Mouse (Mus musculus): ENCODE measurements around the gene Cacng7.

GRCm38 (mm10) chr7:3329776-3330546 is 2.8 kb upstream of the Cacng7 start:
- peak; percentile 96 for TF ChIP-seq CTCF (IDR thresholded peaks at IDR 0.05; ENCODE audit: borderline replicate concordance, insufficient read depth, low read length)
- no peak for TF ChIP-seq POLR2A (IDR thresholded peaks at IDR 0.05; ENCODE audit: low read depth, low read length)
